Mouse (Mus musculus) embryo, embryonic 10.5 days (tissue): ENCODE measurements around the gene Brms1.
"Not testable (repeated sequence)": the region's sequence is repeated elsewhere in the genome, so short reads cannot be mapped to it uniquely, and the experiment has no call there.

Experiments
- DNase-seq: peaks from one replicate; pipeline ENCODE4 v3.0.0-alpha.2; 2015; ENCODE audit warnings: low spot score

The Brms1 gene

GRCm38 (mm10) chr19:5067040-5067799, 26.1 kb downstream of the Brms1 start:
- peak; percentile 55 for DNase-seq

GRCm38 (mm10) chr19:5067867-5068569, 26.9 kb downstream of the Brms1 start, which contains the start of gene Cd248:
Cd248 (plus strand) TSS chr19:5068078.
- DNase-seq: peak; percentile 80

GRCm38 (mm10) chr19:5068570-5069234, 27.5 kb downstream of the Brms1 start:
- no peak for DNase-seq

- DNase-seq: no peak
These were observed 28.3 kb downstream of the Brms1 start for GRCm38 (mm10) chr19:5069486-5069885.

- no peak for DNase-seq
These were observed 28.8 kb downstream of the Brms1 start for GRCm38 (mm10) chr19:5069978-5070377.

GRCm38 (mm10) chr19:5071077-5071476, 29.9 kb downstream of the Brms1 start:
- no peak for DNase-seq

GRCm38 (mm10) chr19:5071545-5072369, 30.6 kb downstream of the Brms1 start:
- DNase-seq: peak; percentile 96

GRCm38 (mm10) chr19:5072389-5073019, 31.4 kb downstream of the Brms1 start:
- peak; percentile 84 for DNase-seq

GRCm38 (mm10) chr19:5073028-5073427, 31.9 kb downstream of the Brms1 start:
- DNase-seq: peak; percentile 91

GRCm38 (mm10) chr19:5073518-5073917, 32.4 kb downstream of the Brms1 start:
- DNase-seq: no peak

- no peak for DNase-seq
These were observed 38.1 kb downstream of the Brms1 start for GRCm38 (mm10) chr19:5079279-5079678.

- no peak for DNase-seq
These were observed 40.9 kb downstream of the Brms1 start for GRCm38 (mm10) chr19:5082005-5082404.

GRCm38 (mm10) chr19:5082596-5082995, 41.4 kb downstream of the Brms1 start:
- DNase-seq: no peak

GRCm38 (mm10) chr19:5083961-5084833, 43.0 kb downstream of the Brms1 start:
- DNase-seq: no peak

GRCm38 (mm10) chr19:5084834-5085144, 43.6 kb downstream of the Brms1 start:
- no peak for DNase-seq

GRCm38 (mm10) chr19:5085145-5085863, 44.1 kb downstream of the Brms1 start, which contains the start of gene Tmem151a:
Tmem151a (minus strand) TSS chr19:5085531.
- no peak for DNase-seq

GRCm38 (mm10) chr19:5086533-5086932, 45.4 kb downstream of the Brms1 start:
- not testable (repeated sequence) for DNase-seq

- DNase-seq: peak; percentile 99
These were observed 47.0 kb downstream of the Brms1 start, which contains the start of gene Yif1a for GRCm38 (mm10) chr19:5087884-5088728. Yif1a (plus strand) TSS chr19:5088538.

- DNase-seq: no peak
These were observed 48.2 kb downstream of the Brms1 start for GRCm38 (mm10) chr19:5089324-5089723.
